ENCODE assay signal across 28 mouse cellular contexts in the genomic region with DNA sequence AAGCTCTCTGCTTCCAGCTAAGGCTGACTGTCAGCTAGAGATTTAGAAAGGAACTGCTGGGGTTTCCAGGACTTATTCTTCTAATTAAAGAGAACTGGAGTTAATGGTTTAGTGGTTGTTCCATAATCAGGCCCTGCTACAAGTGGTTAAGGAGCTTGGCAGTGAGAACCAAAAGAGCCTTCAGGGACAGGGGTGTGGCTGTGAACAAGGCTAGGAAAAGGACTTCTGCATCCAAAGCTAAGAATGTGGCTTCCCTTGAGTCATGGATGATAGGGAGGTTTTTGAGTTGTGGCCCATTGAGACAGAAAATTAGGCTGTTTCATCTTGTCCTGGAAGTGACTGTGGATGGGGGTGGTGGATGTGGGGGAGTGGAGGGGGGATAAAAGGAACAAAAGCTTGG.
DNase-seq lines count a peak whose midpoint lies in the region; ATAC-seq and TF ChIP-seq lines count a peak whose summit lies in the region.
"Had no signal": no experiment of that assay in that cellular context is flagged by ENCODE, and none has a peak within 500 bp of the region (broad histone marks: within the 10 kb centered on the region; RNA-seq: fewer than 3 reads in every experiment).

No protein-coding gene starts in this region.

- no peaks in the 10 kb centered on the region for H3K9me3 ChIP-seq in embryonic facial prominence, embryonic 14.5 days (ENCODE audit: control insufficient read depth, low read length)
- H3K9me3 ChIP-seq in embryonic facial prominence, embryonic 10.5 days: no peaks in the 10 kb centered on the region
- H3K9me3 ChIP-seq in MEL (replicated peaks; ENCODE audit: insufficient read depth, low read length): no peaks in the 10 kb centered on the region
- H3K9me3 ChIP-seq: embryonic facial prominence, embryonic 15.5 days; heart, embryonic 13.5 days; hindbrain, embryonic 10.5 days; hindbrain, embryonic 13.5 days; intestine, embryonic 15.5 days; kidney, embryonic 15.5 days had no signal

- no peak overlapping the region for H3K4me3 ChIP-seq in embryonic facial prominence, embryonic 14.5 days (ENCODE audit: low read depth, low read length)
- H3K4me3 ChIP-seq in embryonic facial prominence, embryonic 10.5 days: no peak overlapping the region
- no peak overlapping the region for H3K4me3 ChIP-seq in heart, adult 2 months
- no peak overlapping the region for H3K4me3 ChIP-seq in MEL (ENCODE audit: control insufficient read depth in 1 of 2, insufficient read depth in 1 of 2, low read depth in 2 of 2, low read length in 2 of 2)
- H3K4me3 ChIP-seq: embryonic facial prominence, embryonic 15.5 days; heart, embryonic 13.5 days; hindbrain, embryonic 10.5 days; hindbrain, embryonic 13.5 days; intestine, embryonic 15.5 days; kidney, embryonic 15.5 days had no signal

- H3K79me2 ChIP-seq in heart, adult 2 months (replicated peaks; ENCODE audit: control insufficient read depth, insufficient read depth, low read length): no peaks in the 10 kb centered on the region
- H3K79me2 ChIP-seq in MEL (ENCODE audit: control insufficient read depth, insufficient read depth, low read length, poor library complexity): no peaks in the 10 kb centered on the region

- no peak overlapping the region for H3K9ac ChIP-seq in embryonic facial prominence, embryonic 14.5 days (ENCODE audit: low read depth, low read length)
- no peak overlapping the region for H3K9ac ChIP-seq in heart, adult 2 months (ENCODE audit: low read depth, low read length)
- H3K9ac ChIP-seq in MEL (ENCODE audit: control insufficient read depth, low read depth, low read length, poor library complexity, severe bottlenecking): no peak overlapping the region
- H3K9ac ChIP-seq: embryonic facial prominence, embryonic 15.5 days; forebrain, postnatal 0 days; heart, embryonic 13.5 days; hindbrain, embryonic 13.5 days; intestine, embryonic 15.5 days; kidney, embryonic 15.5 days had no signal

- H3K4me2 ChIP-seq in embryonic facial prominence, embryonic 14.5 days (ENCODE audit: low read depth, low read length): no peak overlapping the region
- H3K4me2 ChIP-seq: embryonic facial prominence, embryonic 15.5 days; heart, embryonic 13.5 days; hindbrain, embryonic 13.5 days; intestine, embryonic 15.5 days; kidney, embryonic 15.5 days had no signal

- no peak overlapping the region for H3K27ac ChIP-seq in embryonic facial prominence, embryonic 14.5 days (replicated peaks; ENCODE audit: low read depth, low read length)
- no peak overlapping the region for H3K27ac ChIP-seq in embryonic facial prominence, embryonic 10.5 days (replicated peaks)
- no peak overlapping the region for H3K27ac ChIP-seq in heart, adult 2 months
- peak overlapping the region; percentile 21; the same call in 1 of the 2 replicates for H3K27ac ChIP-seq in MEL (ENCODE audit: control insufficient read depth, low read depth, low read length)
- H3K27ac ChIP-seq: embryonic facial prominence, embryonic 15.5 days; heart, embryonic 13.5 days; hindbrain, embryonic 10.5 days; hindbrain, embryonic 13.5 days; intestine, embryonic 15.5 days; kidney, embryonic 15.5 days had no signal

- H3K27me3 ChIP-seq in embryonic facial prominence, embryonic 14.5 days (replicated peaks; ENCODE audit: control insufficient read depth, insufficient read depth, low read length): no peaks in the 10 kb centered on the region
- H3K27me3 ChIP-seq in embryonic facial prominence, embryonic 10.5 days (replicated peaks; ENCODE audit: low read depth, poor library complexity, severe bottlenecking): no peaks in the 10 kb centered on the region
- H3K27me3 ChIP-seq in heart, adult 2 months (ENCODE audit: control insufficient read depth, insufficient read depth, low read length): no peaks in the 10 kb centered on the region
- H3K27me3 ChIP-seq in MEL (ENCODE audit: control insufficient read depth in 1 of 2, insufficient read depth in 2 of 2, low read length in 2 of 2): no peaks in the 10 kb centered on the region
- H3K27me3 ChIP-seq: embryonic facial prominence, embryonic 15.5 days; heart, embryonic 13.5 days; hindbrain, embryonic 13.5 days; intestine, embryonic 15.5 days; kidney, embryonic 15.5 days had no signal

- intact Hi-C loops in gastrocnemius, postnatal 36 days (cut with DNase I): no loop called here
- intact Hi-C loops in heart, adult 2 months (cut with DNase I): no loop called here

- ATAC-seq in embryonic facial prominence, embryonic 14.5 days (ENCODE audit: low read depth): no peak
- ATAC-seq: activated CD4-positive, CD25-positive, alpha-beta regulatory T cell, adult 4 months; forebrain, embryonic 14.5 days; forebrain, postnatal 0 days; hindbrain, embryonic 16.5 days; intestine, embryonic 15.5 days had no signal

- no peak for TF ChIP-seq POLR2A in heart, adult 2 months (IDR thresholded peaks at IDR 0.05; ENCODE audit: insufficient read depth, low read depth, low read length)
- TF ChIP-seq POLR2A in MEL (IDR thresholded peaks at IDR 0.05; ENCODE audit: control insufficient read depth in 1 of 2, insufficient read depth in 1 of 2, low read depth in 1 of 2, low read length in 2 of 2, poor library complexity in 1 of 2): no peak

- no peak for TF ChIP-seq EP300 in heart, adult 2 months (IDR thresholded peaks at IDR 0.05; ENCODE audit: insufficient read depth, low read depth, low read length)
- no peak for TF ChIP-seq EP300 in MEL (IDR thresholded peaks at IDR 0.05; ENCODE audit: low read depth in 1 of 2, low read length in 2 of 2)

- H3K36me3 ChIP-seq in embryonic facial prominence, embryonic 14.5 days (ENCODE audit: control insufficient read depth, insufficient read depth, low read length): peaks cover 2% of the 10 kb centered on the region; the same call in 1 of the 2 replicates
- peaks cover 8% of the 10 kb centered on the region for H3K36me3 ChIP-seq in embryonic facial prominence, embryonic 10.5 days (replicated peaks)
- H3K36me3 ChIP-seq in heart, adult 2 months (ENCODE audit: control insufficient read depth, insufficient read depth, low read length): no peaks in the 10 kb centered on the region
- H3K36me3 ChIP-seq in MEL (ENCODE audit: control insufficient read depth in 1 of 2, insufficient read depth in 2 of 2, low read length in 2 of 2): peaks cover 2 to 51% of the 10 kb centered on the region in 2 experiments; a peak in 3 of 4 replicates
- H3K36me3 ChIP-seq: embryonic facial prominence, embryonic 15.5 days; intestine, embryonic 15.5 days had no signal

- TF ChIP-seq CTCF in heart, adult 2 months (IDR thresholded peaks at IDR 0.05): no peak
- TF ChIP-seq CTCF in MEL (IDR thresholded peaks at IDR 0.05 in 2 of 3, conservative IDR thresholded peaks at IDR 0.05 in 1 of 3; ENCODE audit: control insufficient read depth in 1 of 3, insufficient read depth in 1 of 3, low read depth in 2 of 3, low read length in 3 of 3, poor library complexity in 1 of 3, severe bottlenecking in 1 of 3): no peak

- peak; percentile 34 for DNase-seq in embryonic facial prominence, embryonic 14.5 days (ENCODE audit: low spot score)
- no peak for DNase-seq in embryonic facial prominence, embryonic 10.5 days (ENCODE audit: low spot score)
- DNase-seq in gastrocnemius, postnatal 25 days: peak; percentile 28
- DNase-seq in gastrocnemius, postnatal 36 days: no peak
- peak; percentile 8 for DNase-seq in heart, adult 8-10 months (ENCODE audit: low spot score)
- DNase-seq in heart, adult 2 months: no peak
- DNase-seq in MEL (ENCODE audit: low read depth, low spot score): peak; percentile 33
- DNase-seq in T-cell, adult 2 months (ENCODE audit: low spot score): no peak
- DNase-seq: adrenal gland, adult 8-10 months; adrenal gland, postnatal 25 days; cerebellum, adult 11-12 months; cerebellum, adult 8-10 months; cerebellum, postnatal 10 days; cerebellum, postnatal 36 days; embryo, embryonic 11 days; forebrain, postnatal 0 days; gastrocnemius, postnatal 14 days; kidney, adult 11 months; kidney, adult 8-10 months had no signal

- H3K4me1 ChIP-seq in embryonic facial prominence, embryonic 14.5 days (ENCODE audit: control insufficient read depth, insufficient read depth, low read length): no peaks in the 10 kb centered on the region
- no peaks in the 10 kb centered on the region for H3K4me1 ChIP-seq in embryonic facial prominence, embryonic 10.5 days
- H3K4me1 ChIP-seq in heart, adult 2 months (ENCODE audit: control insufficient read depth, insufficient read depth, low read length): no peaks in the 10 kb centered on the region
- peaks cover 13 to 43% of the 10 kb centered on the region in 2 experiments for H3K4me1 ChIP-seq in MEL (ENCODE audit: control insufficient read depth in 1 of 2, insufficient read depth in 2 of 2, low read length in 2 of 2)
- H3K4me1 ChIP-seq: embryonic facial prominence, embryonic 15.5 days; heart, embryonic 13.5 days; hindbrain, embryonic 10.5 days; hindbrain, embryonic 13.5 days; intestine, embryonic 15.5 days; kidney, embryonic 15.5 days had no signal

- no peak for TF ChIP-seq RAD21 in MEL (IDR thresholded peaks at IDR 0.05; ENCODE audit: low read depth, low read length)

TF ChIP-seq in MEL, 35 proteins besides CTCF, POLR2A, EP300 and RAD21:
- no peak for TF ChIP-seq ZNF384 (IDR thresholded peaks at IDR 0.05; ENCODE audit: low read depth, low read length)
- TF ChIP-seq MAX (IDR thresholded peaks at IDR 0.05; ENCODE audit: low read length): no peak
- no peak for TF ChIP-seq GABPA (IDR thresholded peaks at IDR 0.05; ENCODE audit: low read depth, low read length)
- no peak for TF ChIP-seq MAZ (IDR thresholded peaks at IDR 0.05; ENCODE audit: low read depth, low read length)
- TF ChIP-seq POLR2AphosphoS2 (IDR thresholded peaks at IDR 0.05; ENCODE audit: low read length): no peak
- TF ChIP-seq SIN3A (IDR thresholded peaks at IDR 0.05; ENCODE audit: low read length): no peak
- no peak for TF ChIP-seq BHLHE40 (IDR thresholded peaks at IDR 0.05; ENCODE audit: borderline replicate concordance, low read depth, low read length)
- no peak for TF ChIP-seq MYB (IDR thresholded peaks at IDR 0.05; ENCODE audit: low read depth, low read length)

Comparison
In these comparisons a context has a peak if more than half of its experiments do, and no peak if none do; other contexts are left out.
1. DNase-seq: peak in embryonic facial prominence, embryonic 14.5 days (single experiment), gastrocnemius, postnatal 25 days (single experiment), heart, adult 8-10 months (single experiment) and MEL (single experiment); none in embryonic facial prominence, embryonic 10.5 days (single experiment), gastrocnemius, postnatal 36 days (0 of 2), heart, adult 2 months (0 of 2) and T-cell, adult 2 months (single experiment).